Mouse (Mus musculus): ENCODE measurements around the gene Eci3.
"Not testable (repeated sequence)": the region's sequence is repeated elsewhere in the genome, so short reads cannot be mapped to it uniquely, and the experiment has no call there.

Eci3 gene

DNA sequence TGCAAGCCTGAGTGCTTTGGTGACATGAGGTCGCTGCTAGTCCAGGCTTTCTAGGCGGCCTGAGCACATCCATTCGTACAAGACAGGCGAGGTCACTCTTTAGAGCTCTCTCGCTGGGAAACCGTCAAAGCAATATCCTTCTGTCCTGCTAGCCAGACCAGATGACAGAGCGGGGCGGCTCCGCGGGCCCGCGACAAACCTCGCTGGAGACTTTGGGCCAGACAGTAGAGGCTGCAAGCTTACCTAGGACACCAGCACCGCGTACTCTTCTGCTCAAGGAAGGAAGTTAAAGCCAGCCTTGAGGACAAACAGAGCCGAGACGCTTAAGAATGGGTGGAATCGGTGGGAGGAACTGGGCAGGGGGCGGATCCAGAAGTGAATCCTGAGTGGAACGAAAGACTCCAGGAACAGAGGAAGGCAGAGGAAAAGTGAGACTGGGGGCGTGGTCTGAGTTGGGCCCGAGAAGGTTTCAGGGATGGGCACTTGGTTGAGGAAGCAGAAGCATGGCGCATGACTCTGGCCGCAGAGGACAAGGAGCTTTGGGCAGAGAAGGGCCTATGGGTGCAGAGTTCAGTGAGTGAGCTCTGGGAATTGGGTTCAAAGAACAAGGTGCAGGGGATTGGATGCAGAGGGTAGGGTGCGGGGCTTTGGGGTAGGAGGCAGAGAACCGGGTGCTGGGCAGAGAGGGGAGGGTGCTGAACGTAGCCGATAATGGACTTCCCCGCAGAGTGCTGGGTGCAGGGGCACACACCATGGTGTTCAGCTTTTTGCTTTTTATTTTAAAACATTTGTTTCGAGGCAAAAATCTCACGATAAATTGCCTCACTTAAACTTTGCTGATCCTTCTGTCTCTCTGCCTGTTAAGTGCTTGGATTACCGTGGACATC, at the start of gene Eci3:
Eci3 (minus strand) TSS at position 300 of the 887 bp plus-strand sequence.
- peak; percentile 66 for DNase-seq (ENCODE audit: low spot score)

DNA sequence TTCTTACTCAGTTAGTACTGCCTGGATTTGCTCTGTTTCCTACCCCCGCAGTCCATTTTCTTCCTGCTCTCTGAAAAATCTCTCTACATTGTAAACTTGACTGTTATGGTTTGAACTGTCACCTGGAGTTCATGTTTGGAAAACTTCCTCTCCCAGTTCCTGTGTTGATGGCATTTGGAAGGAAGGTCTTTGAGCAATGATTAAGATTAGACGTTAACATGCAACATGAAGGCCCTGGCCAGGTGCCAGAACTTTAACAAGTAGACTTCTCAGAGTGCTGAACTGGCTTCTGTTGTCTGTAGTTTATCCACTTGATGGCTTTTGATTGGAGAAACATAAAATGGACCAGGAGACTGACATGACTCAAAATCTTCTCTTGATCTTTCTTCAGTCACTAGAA, 32.3 kb upstream of the Eci3 start:
- DNase-seq (ENCODE audit: low spot score): no peak

DNA sequence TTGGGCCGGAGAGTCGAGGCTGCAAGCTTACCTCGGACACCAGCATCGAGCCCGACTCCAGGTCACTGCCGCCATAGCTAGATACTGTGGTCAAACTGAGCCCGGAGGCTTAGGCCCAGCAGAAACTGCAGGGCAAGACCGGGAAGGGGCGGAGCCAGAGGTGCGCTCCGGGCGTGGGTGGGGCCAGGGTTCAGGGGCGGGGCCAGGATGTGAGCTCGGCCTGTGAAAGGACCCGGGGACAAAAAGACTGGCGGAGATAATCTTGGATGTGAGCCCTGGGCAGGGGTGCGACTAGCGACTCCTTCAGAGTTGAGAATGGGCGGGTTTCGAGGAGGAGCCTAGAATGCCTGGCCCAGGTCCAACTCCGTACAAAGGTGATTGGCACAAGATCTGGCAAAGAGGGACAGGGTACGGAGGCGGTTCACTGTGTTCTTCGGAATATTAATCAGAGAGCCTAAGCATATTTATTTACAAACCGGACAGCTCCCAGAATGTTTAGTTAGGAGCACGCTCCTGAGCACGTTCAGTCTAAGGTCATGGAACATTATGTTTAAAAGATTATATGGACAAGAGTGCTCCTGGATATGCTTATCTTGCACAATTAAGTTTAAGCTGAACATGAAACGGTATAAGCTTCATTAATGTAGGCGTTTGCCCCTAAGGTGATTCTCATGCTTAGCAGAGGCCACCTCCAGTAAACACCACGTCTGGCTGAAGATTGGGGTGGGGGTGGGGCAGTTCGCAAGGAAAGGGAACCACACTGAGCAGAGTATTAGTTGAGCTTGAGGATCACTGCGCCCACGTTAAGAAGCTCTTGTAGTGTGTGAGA, 30.6 kb upstream of the Eci3 start:
- DNase-seq (ENCODE audit: low spot score): peak; percentile 96

GRCm38 (mm10) chr13:34993595-34993982, 30.0 kb upstream of the Eci3 start:
- no peak for DNase-seq (ENCODE audit: low spot score)

- no peak for DNase-seq (ENCODE audit: low spot score)
These were observed 29.5 kb upstream of the Eci3 start for GRCm38 (mm10) chr13:34993085-34993484.

GRCm38 (mm10) chr13:34991581-34992273, 28.1 kb upstream of the Eci3 start:
- DNase-seq (ENCODE audit: low spot score): no peak

DNA sequence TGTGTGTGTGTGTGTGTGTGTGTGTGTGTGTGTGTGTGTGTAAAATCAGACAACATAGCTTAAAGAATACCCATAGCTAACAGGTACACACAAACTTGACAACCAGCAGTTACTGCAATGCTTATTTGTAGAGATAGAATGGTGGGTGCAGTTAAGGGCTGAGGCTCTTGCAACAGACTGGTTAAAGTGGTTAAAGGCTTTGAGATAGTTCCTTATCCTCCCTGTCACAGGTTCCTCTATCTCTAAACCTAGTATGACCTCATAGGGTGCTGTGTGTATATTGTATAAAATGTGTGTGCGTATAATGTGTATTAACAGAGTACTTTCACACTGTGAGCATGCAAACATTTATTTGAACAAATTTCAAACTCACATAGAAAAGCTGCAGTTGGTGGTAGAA, 19.9 kb upstream of the Eci3 start:
- not testable (repeated sequence) for DNase-seq (ENCODE audit: low spot score)

DNA sequence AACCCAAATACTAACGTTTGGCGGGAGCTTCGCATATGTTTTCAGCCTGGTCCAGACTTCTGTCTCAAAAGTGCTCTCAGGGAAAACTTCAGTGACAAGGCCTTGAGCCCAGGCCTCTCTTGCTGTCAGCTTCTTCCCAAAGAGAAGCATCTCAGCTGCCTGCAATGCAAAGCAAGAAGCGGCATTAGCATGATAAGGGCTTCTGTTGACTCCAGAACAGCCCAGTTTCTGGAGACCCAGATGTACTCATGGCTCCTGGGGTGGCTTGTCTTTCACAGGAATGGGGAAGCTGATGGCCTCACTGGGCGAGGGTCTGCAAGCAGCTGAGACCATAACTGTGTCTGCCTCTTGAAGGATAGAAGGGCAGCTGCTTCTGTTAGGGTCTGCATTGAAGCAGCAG, 15.0 kb upstream of the Eci3 start:
- DNase-seq (ENCODE audit: low spot score): not testable (repeated sequence)

DNA sequence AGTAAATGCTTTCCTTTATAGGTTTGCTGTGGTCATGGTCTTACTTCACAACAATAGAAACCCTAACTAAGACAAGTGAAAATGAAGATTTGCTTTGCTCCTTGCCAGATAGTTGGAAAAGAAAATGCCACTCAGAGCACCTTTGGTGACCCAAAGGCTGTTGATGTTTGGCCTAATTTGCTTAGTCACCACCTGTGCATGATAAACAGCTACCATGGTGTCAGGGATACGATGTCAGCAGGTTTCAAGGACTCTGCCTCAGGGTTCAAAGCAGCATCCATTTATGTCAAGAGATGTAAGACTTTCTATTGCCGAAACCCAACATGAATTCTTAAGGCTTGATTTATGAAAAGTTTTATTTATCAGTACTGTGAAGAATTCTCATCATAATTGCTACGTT, 13.8 kb upstream of the Eci3 start:
- no peak for DNase-seq (ENCODE audit: low spot score)

DNA sequence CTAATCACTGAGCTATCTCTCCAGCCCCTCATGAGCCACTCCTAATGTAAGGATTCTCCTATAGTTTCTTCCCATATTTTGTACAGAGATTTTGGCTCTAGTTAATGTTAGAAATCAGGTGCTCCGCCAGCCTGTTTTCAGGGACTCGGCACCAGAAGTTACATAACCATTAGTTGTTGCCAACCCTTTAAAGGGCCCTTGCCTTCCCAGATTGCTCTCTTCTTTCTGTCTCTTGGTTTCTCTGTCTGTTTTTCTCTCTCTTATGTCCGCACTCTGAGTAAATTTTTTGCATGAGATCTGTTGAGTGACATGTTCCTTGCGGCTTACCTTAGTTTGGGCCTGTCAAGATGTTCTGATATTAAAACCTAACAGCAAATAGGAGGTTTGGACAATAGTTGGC, 12.5 kb upstream of the Eci3 start:
- DNase-seq (ENCODE audit: low spot score): no peak

DNA sequence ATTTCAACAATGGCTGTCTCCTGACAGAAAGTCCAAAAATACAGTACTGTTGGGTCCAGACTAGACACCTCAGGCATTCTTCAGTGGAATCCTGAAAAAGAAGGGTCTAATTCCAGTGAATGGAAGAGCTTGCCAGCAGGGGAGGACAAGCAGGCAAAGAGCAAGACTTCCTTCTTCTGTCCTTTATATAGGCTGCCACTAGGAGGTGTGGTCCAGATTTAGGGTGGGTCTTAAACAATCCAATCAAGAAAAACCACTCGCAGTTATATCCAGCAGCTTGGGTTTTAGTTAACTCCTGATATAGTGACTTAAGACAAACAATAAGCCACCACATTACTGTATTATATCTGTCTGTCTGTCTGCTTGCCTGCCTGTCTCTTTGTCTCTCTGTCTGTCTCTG, 10.2 kb upstream of the Eci3 start:
- DNase-seq (ENCODE audit: low spot score): no peak

- DNase-seq (ENCODE audit: low spot score): peak; percentile 12
These were observed 9.5 kb upstream of the Eci3 start for GRCm38 (mm10) chr13:34973149-34973548.

DNA sequence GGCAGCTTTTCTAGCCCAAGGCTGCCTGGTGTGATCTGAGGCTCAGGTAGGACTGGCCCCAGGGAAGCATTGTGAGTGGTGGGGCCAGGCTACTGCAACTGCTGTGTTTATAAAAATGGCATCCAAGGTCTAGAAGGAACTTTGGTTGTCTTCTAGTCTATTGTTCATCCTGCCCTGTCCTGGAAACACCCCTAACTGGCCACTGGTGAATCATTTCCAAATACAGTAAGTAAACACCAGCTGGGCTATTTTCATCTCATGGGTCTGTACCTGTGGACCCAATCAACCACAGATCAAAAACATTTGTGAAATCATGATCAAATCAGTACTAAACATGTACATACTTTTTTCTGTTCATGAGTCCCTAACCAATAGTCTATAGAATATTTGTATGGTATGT, 8.8 kb upstream of the Eci3 start:
- DNase-seq (ENCODE audit: low spot score): not testable (repeated sequence)

DNA sequence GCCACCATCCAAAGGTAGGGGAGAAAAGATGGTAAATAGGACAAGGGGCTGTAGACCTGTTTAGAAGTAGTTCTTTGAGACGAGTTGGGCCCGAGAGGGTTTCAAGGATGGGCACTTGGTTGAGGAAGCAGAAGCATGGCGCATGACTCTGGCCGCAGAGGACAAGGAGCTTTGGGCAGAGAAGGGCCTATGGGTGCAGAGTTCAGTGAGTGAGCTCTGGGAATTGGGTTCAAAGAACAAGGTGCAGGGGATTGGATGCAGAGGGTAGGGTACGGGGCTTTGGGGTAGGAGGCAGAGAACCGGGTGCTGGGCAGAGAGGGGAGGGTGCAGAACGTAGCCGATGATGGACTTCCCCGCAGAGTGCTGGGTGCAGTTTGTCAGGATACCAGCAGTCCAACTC, 2.0 kb upstream of the Eci3 start:
- not testable (repeated sequence) for DNase-seq (ENCODE audit: low spot score)

- peak; percentile 7 for DNase-seq (ENCODE audit: low spot score)
These were observed 1.3 kb upstream of the Eci3 start for GRCm38 (mm10) chr13:34964866-34965265.

DNA sequence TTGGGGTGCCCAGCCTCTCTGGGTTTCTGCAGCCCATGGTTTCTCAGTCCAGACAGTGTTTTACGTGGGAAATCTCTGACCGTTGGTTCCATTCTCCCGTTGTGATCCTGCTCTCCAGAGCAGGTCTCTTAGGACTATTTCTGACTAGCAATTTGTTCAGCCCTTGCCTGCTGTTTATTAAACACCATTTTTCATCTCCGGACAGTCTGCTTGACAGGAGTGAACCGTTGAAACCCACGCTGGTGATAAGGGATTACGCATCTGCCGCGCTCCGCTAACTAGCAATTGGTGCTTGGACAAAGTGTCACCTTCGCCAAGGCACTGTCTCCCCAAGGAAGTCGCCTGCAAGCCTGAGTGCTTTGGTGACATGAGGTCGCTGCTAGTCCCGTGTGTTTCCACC, 809 bp upstream of the Eci3 start:
- DNase-seq (ENCODE audit: low spot score): peak; percentile 3

DNA sequence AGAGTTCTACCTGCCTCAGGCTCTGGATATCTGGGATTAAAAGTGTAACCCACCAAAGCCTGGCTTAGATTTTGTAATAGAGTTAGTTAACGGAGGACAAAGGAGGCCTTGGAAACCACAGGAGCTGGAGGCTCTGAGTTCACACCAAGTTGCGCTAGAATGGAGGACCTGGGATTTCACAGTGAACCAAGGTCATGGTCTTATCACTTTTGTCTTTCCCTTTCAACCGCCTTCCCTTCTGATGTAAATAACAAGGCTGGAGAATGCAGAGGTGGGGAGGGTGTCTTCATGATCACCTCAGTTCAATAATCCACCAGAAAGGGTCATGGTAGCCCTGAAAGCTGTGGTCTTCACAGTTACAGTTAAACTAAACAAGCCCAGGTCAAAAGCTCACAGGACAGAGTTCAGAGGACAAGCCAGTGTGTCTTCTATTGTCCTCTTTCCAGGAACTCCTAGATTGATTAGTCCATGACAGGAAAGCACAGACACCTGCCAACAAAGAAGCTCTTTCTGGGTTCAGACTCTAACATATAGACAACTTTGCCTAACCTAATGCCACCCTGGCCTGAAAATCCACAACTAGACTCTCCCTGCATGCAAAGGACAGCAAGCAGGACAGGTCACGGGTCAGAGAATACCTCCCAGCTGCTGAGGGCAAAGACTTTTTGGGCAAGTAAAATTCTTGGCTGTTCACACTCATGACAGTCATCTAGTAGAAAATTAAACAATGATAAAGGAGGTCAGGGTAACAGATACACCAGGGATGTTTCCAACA, 2.4 kb downstream of the Eci3 start:
- DNase-seq (ENCODE audit: low spot score): peak; percentile 72

DNA sequence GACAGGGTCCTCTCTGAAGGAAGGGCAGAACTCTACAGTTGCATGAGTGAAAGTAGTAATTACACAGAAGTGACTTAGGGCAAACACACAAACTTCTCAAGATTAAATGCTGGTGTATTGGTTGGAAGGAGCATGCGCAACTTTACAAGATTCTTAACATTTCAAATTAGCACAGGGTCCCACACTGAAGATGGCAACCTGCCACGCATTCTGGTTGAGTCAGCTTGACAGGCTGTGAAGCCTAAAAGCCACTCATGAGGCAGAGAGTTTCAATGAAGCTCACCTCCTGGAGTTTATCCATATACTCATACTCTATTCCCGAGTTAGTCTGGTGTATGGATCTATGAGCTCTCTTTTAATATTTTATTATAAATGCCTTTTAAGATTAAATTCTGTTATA, 5.5 kb downstream of the Eci3 start:
- not testable (repeated sequence) for DNase-seq (ENCODE audit: low spot score)

DNA sequence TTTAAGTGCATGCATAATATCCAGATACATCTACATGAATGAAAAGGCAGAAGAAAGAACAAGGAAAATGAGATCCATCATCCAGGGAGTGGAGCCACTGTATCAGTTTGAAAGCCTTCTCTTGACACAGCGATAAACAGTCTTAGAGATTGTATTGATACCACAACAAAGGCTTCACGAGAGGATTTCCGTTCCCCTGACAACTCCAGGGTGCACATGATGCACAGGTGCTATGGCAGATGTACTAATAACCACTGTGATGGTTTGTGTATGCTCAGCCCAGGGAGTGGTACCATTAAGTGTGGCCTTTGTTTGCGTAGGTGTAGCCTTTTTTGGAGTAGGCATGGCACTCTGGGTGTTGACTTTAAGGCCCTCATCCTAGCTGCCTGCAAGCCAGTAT, 6.7 kb downstream of the Eci3 start:
- DNase-seq (ENCODE audit: low spot score): no peak

DNA sequence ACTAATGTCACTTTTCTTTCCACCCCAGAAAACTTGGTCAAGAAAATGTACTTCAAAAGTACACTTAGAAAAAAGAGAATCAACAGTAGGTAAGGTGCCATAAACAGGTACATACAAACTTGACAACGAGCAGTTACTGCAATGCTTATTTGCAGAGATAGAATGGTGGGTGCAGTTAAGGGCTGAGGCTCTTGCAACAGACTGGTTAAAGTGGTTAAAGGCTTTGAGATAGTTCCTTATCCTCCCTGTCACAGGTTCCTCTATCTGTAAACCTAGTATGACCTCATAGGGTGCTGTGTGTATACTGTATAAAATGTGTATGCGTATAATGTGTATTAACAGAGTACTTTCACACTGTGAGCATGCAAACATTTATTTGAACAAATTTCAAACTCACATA, 12.2 kb downstream of the Eci3 start:
- not testable (repeated sequence) for DNase-seq (ENCODE audit: low spot score)

DNA sequence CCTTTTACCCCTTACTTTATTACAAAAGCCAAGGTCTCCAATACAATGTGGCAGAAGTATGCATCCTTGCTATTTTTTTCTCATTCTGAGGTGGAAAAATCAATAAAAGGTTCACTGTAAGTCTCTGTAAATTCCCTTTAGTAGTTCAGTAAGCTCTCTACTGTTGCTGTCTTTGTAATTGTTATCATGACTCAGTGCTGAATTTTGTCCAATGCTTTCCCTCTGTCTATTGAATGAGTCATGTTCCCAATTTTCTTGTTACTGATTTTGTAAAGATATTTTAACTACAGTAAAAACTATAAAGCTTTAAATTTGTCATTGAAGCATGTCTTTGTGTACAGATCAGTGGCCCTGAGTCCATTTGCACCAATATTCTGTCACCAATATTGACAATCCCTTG, 21.2 kb downstream of the Eci3 start:
- no peak for DNase-seq (ENCODE audit: low spot score)
